Mouse (Mus musculus) stomach, embryonic 14.5 days (tissue): ENCODE measurements around the gene Dlgap4. TPM values are rescaled to one million over a fixed set of nuclear protein-coding genes. Genes with fewer than 3 reads are reported as not detected.
"Not testable (repeated sequence)": the region's sequence is repeated elsewhere in the genome, so short reads cannot be mapped to it uniquely, and the experiment has no call there.

Experiments
- ATAC-seq: fragments of 200-750 bp; cut with Nextera tagmentation; 2 replicates; pipeline ENCODE4 v1.8.0; 2017; ENCODE audit warnings: low read depth, moderate TSS enrichment; ENCODE audit not compliant: insufficient number of reproducible peaks, insufficient read depth, low FRiP score
- H3K27ac ChIP-seq: fragments of 300-500 bp; sonication (generic); 2 replicates; pipeline ENCODE4 v1.5.1; 2014; ENCODE audit warnings: mild to moderate bottlenecking, low read length, moderate library complexity, mixed read lengths
- H3K27me3 ChIP-seq: fragments of 300-500 bp; sonication (generic); 2 replicates; pipeline ENCODE4 v1.6.1; 2014; ENCODE audit warnings: low read length, control low read depth, mixed read lengths; ENCODE audit not compliant: control insufficient read depth, insufficient read depth
- H3K36me3 ChIP-seq: fragments of 300-500 bp; sonication (generic); 2 replicates; pipeline ENCODE4 v1.6.1; 2014; ENCODE audit warnings: mild to moderate bottlenecking, control low read depth, low read length, moderate library complexity, mixed read lengths; ENCODE audit not compliant: control insufficient read depth, insufficient read depth
- H3K4me1 ChIP-seq: fragments of 300-500 bp; sonication (generic); 2 replicates; pipeline ENCODE4 v1.6.1; 2014; ENCODE audit warnings: low read length, control low read depth, mixed read lengths; ENCODE audit not compliant: control insufficient read depth, insufficient read depth
- H3K4me2 ChIP-seq: fragments of 300-500 bp; sonication (generic); replicated peaks from 2 replicates; pipeline ENCODE4 v1.6.1; 2014; ENCODE audit warnings: low read depth, low read length, control low read depth
- H3K4me3 ChIP-seq: fragments of 300-500 bp; sonication (generic); 2 replicates; pipeline ENCODE4 v1.5.1; 2014; ENCODE audit warnings: low read depth, low read length, control low read depth
- H3K9ac ChIP-seq: fragments of 300-500 bp; sonication (generic); replicated peaks from 2 replicates; pipeline ENCODE4 v1.6.1; 2014; ENCODE audit warnings: low read depth, mild to moderate bottlenecking, control low read depth, low read length, moderate library complexity, mixed read lengths
- H3K9me3 ChIP-seq: fragments of 300-500 bp; sonication (generic); 2 replicates; pipeline ENCODE4 v1.6.1; 2016; ENCODE audit warnings: low read depth, low read length, control low read depth; ENCODE audit not compliant: control insufficient read depth
- WGBS: fragments of 180-500 bp; shearing (Covaris S2); extraction: QIAGEN DNeasy Blood & Tissue Kit; methylation state at CpG from one replicate; pipeline ENCODE4 v1.1.7; 2014; 5-methylcytosine and 5-hydroxymethylcytosine counted together
- polyA plus RNA-seq: library from polyadenylated mRNA; unstranded; fragments of >200 nt; fragmentation: Nextera tagmentation; extraction: Ambion mirVana; gene quantifications from 2 replicates; pipeline ENCODE4 v1.2.1, GENCODE M21; 2014

Gene Dlgap4
- polyA plus RNA-seq, 1 experiment from 2014 or later: 88.5 TPM

DNA sequence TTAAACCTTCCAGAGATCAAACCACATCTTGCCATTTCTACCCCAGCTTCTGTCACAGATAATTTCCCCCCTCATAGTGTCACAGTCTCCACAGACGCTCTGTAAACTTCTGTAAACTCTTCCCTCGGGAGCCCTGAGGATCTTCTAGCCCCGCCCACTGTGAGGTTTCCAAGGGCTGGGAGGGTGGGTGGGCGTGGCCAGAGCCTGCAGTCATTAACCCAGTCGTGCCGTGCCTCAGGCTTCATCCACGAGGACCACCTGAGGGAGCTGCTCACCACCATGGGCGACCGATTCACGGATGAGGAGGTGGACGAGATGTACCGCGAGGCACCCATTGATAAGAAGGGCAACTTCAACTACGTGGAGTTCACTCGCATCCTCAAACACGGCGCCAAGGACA, 167.2 kb downstream of the Dlgap4 start:
- no peak; the same call in 1 of the 2 replicates for ATAC-seq
- no peaks in the 10 kb centered on the region for H3K9me3 ChIP-seq
- peaks cover 3% of the 10 kb centered on the region; the same call in 1 of the 2 replicates for H3K36me3 ChIP-seq
- no peaks in the 10 kb centered on the region for H3K27me3 ChIP-seq
- H3K9ac ChIP-seq: no peak overlapping the region
- peak overlapping the region; percentile 24; the same call in 1 of the 2 replicates for H3K4me2 ChIP-seq
- peaks cover 17% of the 10 kb centered on the region for H3K4me1 ChIP-seq
- 20% methylated on average over 17 of the region's 17 CpGs for WGBS
- no peak overlapping the region for H3K27ac ChIP-seq
- H3K4me3 ChIP-seq: no peak overlapping the region

- peaks cover 17% of the 10 kb centered on the region for H3K4me1 ChIP-seq
- H3K27ac ChIP-seq: no peak overlapping the region
- no peak overlapping the region for H3K4me2 ChIP-seq
- H3K36me3 ChIP-seq: peaks cover 3% of the 10 kb centered on the region; the same call in 1 of the 2 replicates
- no peak for ATAC-seq
- H3K9ac ChIP-seq: no peak overlapping the region
- H3K9me3 ChIP-seq: no peaks in the 10 kb centered on the region
- 77% methylated on average over 4 of the region's 4 CpGs for WGBS
- no peaks in the 10 kb centered on the region for H3K27me3 ChIP-seq
- H3K4me3 ChIP-seq: no peak overlapping the region
Measured at GRCm38 (mm10) chr2:156781281-156781680, 167.8 kb downstream of the Dlgap4 start.

DNA sequence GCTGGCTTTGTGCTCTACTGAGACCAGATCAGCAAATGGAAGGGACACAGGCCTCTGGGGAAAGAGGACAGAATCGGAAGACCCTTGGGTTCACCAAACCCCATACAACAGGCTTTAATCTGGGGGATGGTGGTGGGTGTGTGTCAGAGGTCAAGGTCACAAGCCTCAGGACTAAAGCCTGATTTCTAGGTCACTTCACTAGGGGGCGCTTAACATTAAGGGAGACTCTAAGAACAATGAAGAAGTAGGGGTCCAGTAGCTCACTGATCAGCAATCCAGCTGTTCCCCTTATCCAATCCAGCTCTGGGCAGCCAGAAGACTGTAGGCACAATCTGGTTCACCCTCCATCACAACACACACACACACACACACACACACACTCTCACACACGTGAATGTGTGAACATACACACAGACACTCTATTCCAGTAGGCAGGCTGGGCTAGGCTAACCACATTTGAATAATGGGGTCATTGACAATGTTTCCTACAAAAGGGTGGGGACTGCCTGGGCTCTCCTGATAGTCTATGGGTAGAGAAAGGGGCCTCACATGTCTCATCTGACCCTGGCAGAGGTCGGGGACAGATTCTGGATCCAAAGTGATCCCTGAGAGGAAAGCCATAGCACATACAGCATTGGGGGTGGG, 168.5 kb downstream of the Dlgap4 start:
- no peak overlapping the region for H3K4me2 ChIP-seq
- 68% methylated on average over 4 of the region's 4 CpGs for WGBS
- H3K36me3 ChIP-seq: peaks cover 3% of the 10 kb centered on the region; the same call in 1 of the 2 replicates
- H3K9me3 ChIP-seq: no peaks in the 10 kb centered on the region
- no peak overlapping the region for H3K27ac ChIP-seq
- H3K27me3 ChIP-seq: no peaks in the 10 kb centered on the region
- peaks cover 15% of the 10 kb centered on the region for H3K4me1 ChIP-seq
- no peak overlapping the region for H3K9ac ChIP-seq
- no peak for ATAC-seq
- H3K4me3 ChIP-seq: no peak overlapping the region

DNA sequence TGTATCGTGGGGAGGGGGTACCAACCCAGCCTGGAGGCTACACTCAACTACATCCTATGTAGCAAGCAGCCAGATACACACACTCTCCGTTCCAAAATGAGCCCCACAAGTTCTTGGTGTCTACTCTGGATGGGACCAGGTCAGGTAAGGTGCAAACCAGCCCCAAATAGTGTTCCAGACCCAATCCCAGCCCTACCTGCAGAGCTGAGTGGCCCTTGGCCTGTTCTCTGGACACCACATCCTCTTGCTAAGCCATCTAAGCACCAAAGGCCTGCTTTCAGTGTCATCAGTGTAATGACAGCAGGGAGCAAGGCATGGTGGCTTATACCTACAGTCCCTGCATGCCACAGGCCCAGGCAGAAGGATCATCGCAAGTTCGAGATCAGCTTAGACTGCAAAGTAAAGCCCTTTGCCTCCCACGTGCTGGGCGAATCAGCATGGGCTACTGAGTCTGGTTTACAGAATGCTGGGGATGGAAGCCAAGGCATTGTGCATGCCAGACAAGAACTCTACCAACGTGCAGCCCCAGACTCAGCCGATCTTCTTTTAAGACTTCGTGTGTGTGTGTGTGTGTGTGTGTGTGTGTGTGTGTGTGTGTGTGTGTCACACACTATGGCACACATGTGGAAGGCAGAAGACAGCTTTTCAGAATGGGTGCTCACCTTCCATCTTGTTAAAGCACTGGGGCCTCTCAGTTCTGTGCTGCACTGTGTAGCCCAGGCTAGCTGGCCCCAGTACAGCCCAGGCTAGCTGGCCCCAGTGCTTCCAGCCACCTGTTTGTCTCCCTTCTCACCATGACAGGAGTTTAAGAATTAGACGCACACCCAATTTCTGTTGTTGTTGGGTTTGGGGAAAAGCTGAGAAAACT, 169.2 kb downstream of the Dlgap4 start:
- Histone ChIP-seq H3K4me3 (no peak overlapping the region), H3K9me3 (no peaks in the 10 kb centered on the region), H3K27me3 (no peaks in the 10 kb centered on the region), H3K9ac (no peak overlapping the region), H3K4me2 (no peak overlapping the region), H3K36me3 (peaks cover 3% of the 10 kb centered on the region; the same call in 1 of the 2 replicates), H3K4me1 (peaks cover 11% of the 10 kb centered on the region), H3K27ac (no peak overlapping the region)
- 83% methylated on average over 10 of the region's 10 CpGs for WGBS
- ATAC-seq: no peak

DNA sequence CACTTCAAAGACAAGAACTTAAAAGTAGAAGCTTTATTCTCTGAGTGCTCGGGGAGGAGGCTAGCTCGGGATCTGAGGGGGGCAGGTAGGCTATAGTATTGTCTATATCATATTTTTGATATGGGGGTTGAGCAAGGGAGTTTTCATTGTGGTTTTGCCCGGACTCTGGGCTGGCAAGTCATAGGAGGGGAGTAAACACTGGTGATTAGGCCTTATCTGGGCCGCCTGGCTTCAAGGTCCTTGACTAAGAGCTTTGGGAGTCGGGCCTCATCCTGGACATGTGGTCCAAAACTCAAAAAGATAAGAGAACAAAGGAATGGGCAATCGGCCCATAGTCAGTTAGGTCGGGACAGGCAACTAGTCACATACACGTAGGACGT, 169.8 kb downstream of the Dlgap4 start:
- H3K36me3 ChIP-seq: peaks cover 3% of the 10 kb centered on the region; the same call in 1 of the 2 replicates
- 60% methylated on average over 9 of the region's 9 CpGs for WGBS
- H3K27me3 ChIP-seq: no peaks in the 10 kb centered on the region
- H3K4me2 ChIP-seq: no peak overlapping the region
- H3K9me3 ChIP-seq: no peaks in the 10 kb centered on the region
- H3K27ac ChIP-seq: no peak overlapping the region
- no peak overlapping the region for H3K4me3 ChIP-seq
- ATAC-seq: peak; percentile 60; the same call in 1 of the 2 replicates
- no peak overlapping the region for H3K9ac ChIP-seq
- peaks cover 11% of the 10 kb centered on the region for H3K4me1 ChIP-seq

DNA sequence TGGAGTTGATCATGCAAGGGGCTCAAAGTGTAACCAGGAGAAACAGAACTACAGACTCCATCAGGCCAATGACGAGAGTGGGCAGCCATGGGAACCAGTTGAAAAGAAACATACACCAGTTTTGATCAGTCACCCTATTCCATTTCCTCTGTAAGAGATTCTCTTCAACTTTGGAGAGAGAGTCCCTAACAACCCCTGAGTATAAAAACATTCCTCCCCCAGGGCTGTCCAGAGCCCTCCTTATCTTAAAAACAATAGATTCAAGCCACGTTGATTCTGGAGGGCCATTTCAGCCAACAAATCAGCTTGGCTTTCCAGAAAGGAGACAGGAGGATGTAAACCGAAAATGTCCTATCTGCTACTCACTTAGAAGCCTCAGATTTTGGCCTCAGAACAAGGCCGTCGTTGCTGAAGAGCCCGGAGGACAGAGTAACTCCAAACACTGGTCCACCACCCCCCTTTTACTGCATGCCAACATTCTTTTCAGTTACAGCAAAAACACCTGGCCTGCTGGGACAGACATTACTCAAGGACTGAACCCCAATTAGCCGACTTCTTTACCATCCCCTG, 170.6 kb downstream of the Dlgap4 start:
- peaks cover 11% of the 10 kb centered on the region for H3K4me1 ChIP-seq
- H3K36me3 ChIP-seq: peaks cover 3% of the 10 kb centered on the region; the same call in 1 of the 2 replicates
- H3K27me3 ChIP-seq: no peaks in the 10 kb centered on the region
- H3K4me2 ChIP-seq: no peak overlapping the region
- no peak overlapping the region for H3K9ac ChIP-seq
- H3K27ac ChIP-seq: no peak overlapping the region
- no peaks in the 10 kb centered on the region for H3K9me3 ChIP-seq
- WGBS: 43% methylated on average over 7 of the region's 7 CpGs
- no peak overlapping the region for H3K4me3 ChIP-seq
- no peak for ATAC-seq

- no peak overlapping the region for H3K27ac ChIP-seq
- no peak overlapping the region for H3K4me3 ChIP-seq
- 84% methylated on average over 2 of the region's 2 CpGs for WGBS
- peaks cover 3% of the 10 kb centered on the region; the same call in 1 of the 2 replicates for H3K36me3 ChIP-seq
- no peak overlapping the region for H3K9ac ChIP-seq
- H3K4me1 ChIP-seq: peaks cover 11% of the 10 kb centered on the region
- no peaks in the 10 kb centered on the region for H3K9me3 ChIP-seq
- no peak for ATAC-seq
- no peaks in the 10 kb centered on the region for H3K27me3 ChIP-seq
- no peak overlapping the region for H3K4me2 ChIP-seq
Measured at GRCm38 (mm10) chr2:156784891-156785290, 171.4 kb downstream of the Dlgap4 start.

- not testable (repeated sequence) for H3K4me2 ChIP-seq, ATAC-seq, H3K9me3 ChIP-seq, H3K9ac ChIP-seq, H3K27me3 ChIP-seq, H3K4me1 ChIP-seq, H3K27ac ChIP-seq, H3K4me3 ChIP-seq, H3K36me3 ChIP-seq
Measured at GRCm38 (mm10) chr2:156786369-156786768, 172.9 kb downstream of the Dlgap4 start.
